Mouse (Mus musculus): ENCODE data around the gene Atp11a.

DNA sequence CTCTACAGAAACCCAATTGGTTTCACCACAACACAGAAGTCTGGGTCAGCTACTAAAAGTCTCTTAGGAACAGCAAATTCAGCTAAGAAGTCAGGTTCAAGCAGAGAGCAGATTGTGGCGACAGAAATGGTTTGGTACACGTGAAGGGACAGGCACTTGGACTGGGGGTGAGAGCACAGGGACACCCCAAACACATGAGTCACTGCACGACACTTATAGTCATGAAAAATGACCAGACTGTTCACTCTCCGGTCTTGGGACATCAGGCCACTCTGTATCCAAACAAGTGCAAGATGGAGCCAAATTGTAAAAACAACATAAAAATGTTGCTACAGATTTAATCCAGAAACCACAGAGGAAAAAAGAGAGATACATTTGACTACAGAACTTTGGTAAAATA, 28.2 kb upstream of the Atp11a start:
- TF ChIP-seq CTCF (IDR thresholded peaks at IDR 0.05; ENCODE audit: extremely low read depth, insufficient read depth, low read length) (no peak), POLR2A (IDR thresholded peaks at IDR 0.05; ENCODE audit: extremely low read depth, insufficient read depth, low read length) (no peak)

Measured in cortical plate, adult 2 months (tissue).